Mouse (Mus musculus) olfactory bulb, adult 2 months (tissue): ENCODE results near the gene Hivep1. TPM values are rescaled to one million over a fixed set of nuclear protein-coding genes. Genes with fewer than 3 reads are reported as not detected.
A peak's percentile ranks its signal among the peaks of the same experiment; 100 is the strongest.

ENCODE experiments used
- H3K27ac ChIP-seq: fragments of 200-500 bp; 2 replicates; pipeline ENCODE4 v1.5.1; 2012; ENCODE audit warnings: low read depth, low read length; ENCODE audit not compliant: insufficient read depth
- H3K4me1 ChIP-seq: fragments of 200-500 bp; 2 replicates; pipeline ENCODE4 v1.6.1; 2012; ENCODE audit warnings: low read length; ENCODE audit not compliant: control insufficient read depth, insufficient read depth
- H3K4me3 ChIP-seq: fragments of 200-500 bp; 2 replicates; pipeline ENCODE4 v1.5.1; 2012; ENCODE audit warnings: mild to moderate bottlenecking, low read depth, low read length, moderate library complexity; ENCODE audit not compliant: insufficient read depth
- CTCF ChIP-seq: fragments of 200-500 bp; IDR thresholded peaks from 2 replicates; pipeline ENCODE4 v1.5.1; 2012; ENCODE audit warnings: low read depth, mild to moderate bottlenecking, low read length, moderate library complexity; ENCODE audit not compliant: insufficient read depth
- POLR2A ChIP-seq: fragments of 200-500 bp; IDR thresholded peaks from 2 replicates; pipeline ENCODE4 v1.6.1; 2012; ENCODE audit warnings: mild to moderate bottlenecking, low read depth, low read length, moderate library complexity; ENCODE audit not compliant: insufficient read depth
- WGBS: fragments of 180-500 bp; shearing (Covaris S2); methylation state at CpG from one replicate; pipeline ENCODE4 v1.1.7; 2018; 5-methylcytosine and 5-hydroxymethylcytosine counted together
- polyA plus RNA-seq: library from polyadenylated mRNA; stranded (reverse); fragments of >200 nt; gene quantifications from 2 replicates; pipeline ENCODE4 v1.2.4, GENCODE M21; 2012; ENCODE audit warnings: low replicate concordance; ENCODE audit not compliant: missing spikeins, insufficient read depth, insufficient read length

Hivep1 gene
- not detected in 2 replicates for polyA plus RNA-seq

DNA sequence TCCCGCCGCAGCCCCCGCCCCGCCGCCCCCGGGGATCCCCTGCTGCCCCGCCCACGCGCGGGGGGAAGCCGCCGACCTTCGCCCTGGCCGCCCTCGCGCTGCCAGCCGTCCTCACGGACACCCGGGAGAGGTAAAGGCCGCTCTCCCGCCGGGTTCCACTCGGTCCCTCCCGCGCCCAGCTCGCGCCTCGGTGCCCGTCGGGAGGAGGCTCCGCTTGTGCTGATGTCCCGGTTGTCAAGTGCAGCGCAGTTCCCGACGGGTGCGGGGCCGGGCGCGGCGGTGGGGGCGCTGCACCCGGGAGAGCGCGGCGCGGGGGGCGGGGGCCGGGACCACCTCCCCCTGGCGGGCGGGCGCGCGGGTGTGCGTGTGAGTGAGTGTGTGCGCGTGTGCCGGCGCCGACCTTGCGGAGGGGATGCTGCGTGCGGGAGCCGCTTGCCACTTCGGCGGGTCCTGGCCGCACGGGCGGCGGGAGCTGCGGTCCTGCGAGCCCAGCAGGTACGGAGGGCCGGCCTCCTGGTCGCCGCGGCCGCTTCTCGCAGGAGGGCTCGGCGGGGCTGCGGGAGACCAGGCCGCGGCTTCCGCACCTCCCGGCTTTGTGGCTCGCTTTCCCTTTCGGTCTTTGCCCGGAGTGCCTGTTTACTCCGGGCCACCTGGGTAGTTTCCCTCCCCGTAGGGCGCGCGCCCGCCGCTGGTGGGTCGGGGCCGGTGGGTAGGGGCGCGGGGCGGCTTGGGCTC lies at the start of gene Hivep1:
Hivep1 (plus strand) TSS at position 61 of the 735 bp plus-strand sequence.
- under 1% methylated on average over 80 of the region's 100 CpGs for WGBS
- Histone ChIP-seq H3K4me3 (peak within 1 kb of the TSS; percentile 88), H3K4me1 (peaks cover 4% of the 10 kb centered on the region; the same call in 1 of the 2 replicates), H3K27ac (peak within 1 kb of the TSS; percentile 74)
- TF ChIP-seq CTCF (no peak), POLR2A (no peak)

DNA sequence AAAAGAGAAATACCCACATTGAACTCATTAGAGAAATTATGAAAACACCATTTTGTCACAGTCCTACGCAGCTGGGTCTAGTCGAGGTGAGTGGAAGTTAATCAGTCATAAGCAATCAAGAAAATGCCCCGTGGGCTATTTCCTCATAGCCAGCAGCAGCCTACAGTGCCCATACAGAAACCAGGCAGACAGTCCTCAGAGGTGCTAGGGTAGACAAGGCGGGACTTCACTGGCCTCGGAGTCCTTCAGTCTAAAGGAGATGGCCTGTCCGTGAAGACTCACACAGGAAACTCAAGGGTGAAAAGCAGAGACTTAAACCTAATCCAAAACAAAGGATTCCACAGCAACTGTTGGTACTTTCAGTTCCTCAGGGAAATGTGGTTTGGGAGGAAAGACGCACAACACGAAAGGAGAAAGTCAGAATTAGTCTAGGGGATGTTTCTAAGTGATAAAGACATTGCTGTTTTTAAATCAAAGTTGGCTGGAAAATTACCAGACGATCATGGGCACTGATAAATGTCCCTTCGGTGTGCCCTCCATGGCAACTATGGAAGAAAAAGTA lies 36.3 kb upstream of the Hivep1 start:
- no peak overlapping the region for H3K4me3 ChIP-seq
- no peak for TF ChIP-seq POLR2A
- no peak for TF ChIP-seq CTCF
- no peak overlapping the region for H3K27ac ChIP-seq
- 66% methylated on average over 10 of the region's 10 CpGs for WGBS
- no peaks in the 10 kb centered on the region for H3K4me1 ChIP-seq

DNA sequence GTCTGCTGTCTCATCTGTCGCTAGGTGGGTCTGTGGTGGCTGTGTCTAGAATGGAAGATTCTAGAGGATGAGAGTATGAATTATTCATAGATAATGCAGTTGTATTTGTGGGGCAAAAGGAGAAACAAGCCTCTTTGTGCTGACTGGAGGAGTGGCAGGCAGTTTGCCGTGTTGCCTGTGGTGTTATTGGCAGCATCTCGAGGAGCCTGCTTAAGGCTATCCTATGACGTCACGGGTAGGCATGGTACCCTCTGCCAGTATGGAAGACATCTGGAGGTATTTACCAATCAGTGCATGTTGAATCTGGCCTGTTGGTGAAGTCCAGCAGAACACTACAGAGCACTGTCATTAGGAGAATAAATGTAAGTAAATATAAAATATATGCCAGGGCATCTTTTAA lies 35.6 kb upstream of the Hivep1 start:
- Histone ChIP-seq H3K4me1 (no peaks in the 10 kb centered on the region), H3K4me3 (no peak overlapping the region), H3K27ac (no peak overlapping the region)
- TF ChIP-seq POLR2A (no peak), CTCF (no peak)
- 56% methylated on average over 5 of the region's 5 CpGs for whole genome bisulfite sequencing

DNA sequence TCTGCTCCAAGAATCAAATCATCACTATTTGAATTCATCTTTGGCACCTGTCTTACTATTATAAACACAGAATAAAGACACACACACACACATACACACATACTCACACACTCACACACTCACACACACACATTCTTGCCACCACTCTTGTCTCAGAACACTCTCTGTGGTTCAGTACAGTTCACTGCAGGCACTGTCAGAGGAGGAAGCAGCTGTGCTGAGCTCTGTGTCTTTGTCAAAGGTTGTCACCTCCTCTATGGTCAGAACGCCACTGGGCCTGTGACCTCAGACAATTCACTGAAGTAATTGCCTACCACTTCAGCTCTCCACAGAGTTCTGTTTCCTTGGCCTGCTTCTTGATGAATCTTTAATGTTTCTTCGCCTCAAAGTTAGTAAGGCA lies 33.5 kb upstream of the Hivep1 start:
- H3K4me1 ChIP-seq, result no peaks in the 10 kb centered on the region
- H3K27ac ChIP-seq, result no peak overlapping the region
- 77% methylated on average over 2 of the region's 2 CpGs for WGBS
- H3K4me3 ChIP-seq, result no peak overlapping the region
- no peak for TF ChIP-seq POLR2A
- TF ChIP-seq CTCF, result no peak

DNA sequence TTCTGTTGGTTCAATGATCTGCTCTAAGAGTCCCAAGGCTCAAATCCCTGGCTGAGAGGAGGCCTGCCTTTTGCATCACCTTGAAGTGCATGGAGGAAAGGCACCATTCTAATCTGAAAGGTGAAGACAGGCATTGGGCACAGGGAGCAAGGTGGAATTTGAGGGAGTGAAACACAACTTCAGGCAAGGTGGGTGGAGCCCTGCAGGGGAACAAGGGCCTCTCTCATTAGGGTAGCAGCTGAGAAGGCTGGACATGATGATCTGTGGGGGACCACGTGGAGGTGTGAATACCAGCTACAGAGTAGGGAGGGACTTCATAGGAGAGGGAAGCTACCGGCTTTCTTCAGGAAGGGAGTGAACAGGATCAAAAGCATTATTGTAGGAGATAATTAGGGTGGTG lies 10.6 kb upstream of the Hivep1 start:
- TF ChIP-seq POLR2A, result no peak
- TF ChIP-seq CTCF, result no peak
- Histone ChIP-seq H3K4me3 (no peak overlapping the region), H3K27ac (no peak overlapping the region), H3K4me1 (no peaks in the 10 kb centered on the region)
- WGBS, result 41% methylated on average over 2 of the region's 2 CpGs

DNA sequence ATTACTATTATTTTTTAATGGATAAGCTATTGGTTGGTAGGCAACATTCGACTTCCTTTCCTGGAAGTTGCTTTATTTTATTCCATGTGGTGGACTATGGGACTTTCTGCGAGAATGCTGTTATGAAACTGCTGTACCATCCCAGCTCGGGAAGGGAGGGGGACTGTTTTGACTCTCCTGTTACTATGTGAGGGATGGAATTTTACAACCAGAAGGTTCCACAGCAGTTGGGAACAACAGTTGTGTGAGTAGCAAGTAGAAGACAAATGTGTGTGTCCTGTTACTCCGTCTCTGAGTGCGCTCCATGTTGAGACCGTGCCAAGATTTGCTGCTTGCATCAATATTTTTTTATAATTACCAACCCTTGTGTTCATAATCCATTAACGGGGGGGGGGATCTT lies 8.4 kb upstream of the Hivep1 start:
- 88% methylated on average over 7 of the region's 7 CpGs for WGBS
- no peaks in the 10 kb centered on the region for H3K4me1 ChIP-seq
- TF ChIP-seq POLR2A (no peak), CTCF (no peak)
- no peak overlapping the region for H3K4me3 ChIP-seq
- H3K27ac ChIP-seq, result no peak overlapping the region

DNA sequence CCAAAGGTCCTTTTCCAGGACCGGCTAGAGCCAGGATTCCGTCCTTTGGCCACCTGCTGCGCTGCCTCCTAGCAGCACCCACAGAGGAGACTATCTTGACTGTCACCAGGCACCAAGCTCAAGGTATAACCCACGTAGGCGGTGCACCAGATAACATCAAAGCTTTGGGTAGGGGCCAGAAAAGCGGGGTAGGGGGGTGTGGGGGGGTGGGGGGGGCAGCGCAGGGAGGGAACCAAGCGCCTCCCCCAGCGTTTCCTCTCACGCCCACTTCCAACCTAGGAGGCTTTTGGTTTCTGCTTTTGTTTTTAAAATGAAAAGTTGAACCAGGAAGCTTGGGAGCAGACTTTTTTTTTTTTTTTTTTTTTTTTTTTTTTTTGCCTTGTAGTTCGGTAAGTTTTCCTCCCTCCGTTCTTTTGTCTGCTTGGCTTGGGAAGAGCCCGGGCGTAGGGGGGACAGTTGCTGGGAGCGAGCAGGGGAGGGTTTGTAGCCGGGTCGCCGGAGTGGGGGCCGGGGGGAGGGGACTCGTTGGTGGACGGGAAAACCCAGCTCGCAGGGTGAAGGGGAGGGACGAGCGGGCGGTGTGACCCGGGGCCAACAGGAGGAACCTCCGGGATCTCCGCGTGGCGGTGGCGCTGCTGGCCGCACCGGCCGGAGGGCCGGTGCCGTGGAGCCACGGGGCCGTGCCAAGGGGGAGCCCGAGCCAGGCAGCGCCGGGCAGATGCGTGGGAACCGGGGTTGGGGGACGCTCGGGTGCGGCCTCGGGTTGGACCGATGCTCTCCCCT lies 2.6 kb upstream of the Hivep1 start:
- H3K4me3 ChIP-seq, result peak overlapping the region; percentile 72
- WGBS, result 1% methylated on average over 48 of the region's 48 CpGs
- H3K27ac ChIP-seq, result peak overlapping the region; percentile 33; the same call in 1 of the 2 replicates
- TF ChIP-seq POLR2A (no peak), CTCF (no peak)
- peaks cover 2% of the 10 kb centered on the region; the same call in 1 of the 2 replicates for H3K4me1 ChIP-seq

DNA sequence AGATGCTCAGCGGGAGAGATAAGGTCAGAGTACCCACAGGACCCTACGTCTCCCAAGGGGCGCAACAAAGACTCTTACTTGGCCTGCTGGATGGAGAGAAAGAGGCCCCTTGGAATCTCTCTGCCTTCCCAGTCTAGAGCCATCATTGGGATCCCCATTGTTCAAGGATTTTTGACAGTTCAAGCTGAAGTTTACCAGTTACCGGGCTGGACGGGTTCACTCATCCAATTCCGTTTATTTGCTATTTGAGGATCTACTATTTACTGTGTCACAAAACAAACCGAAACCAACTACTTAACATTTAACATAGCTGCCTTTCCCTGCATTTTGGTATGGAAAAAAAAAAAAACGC lies 2.1 kb upstream of the Hivep1 start:
- Histone ChIP-seq H3K4me3 (peak overlapping the region; percentile 72), H3K4me1 (peaks cover 3% of the 10 kb centered on the region; the same call in 1 of the 2 replicates), H3K27ac (peak overlapping the region; percentile 33; the same call in 1 of the 2 replicates)
- TF ChIP-seq CTCF, result no peak
- TF ChIP-seq POLR2A, result no peak
- WGBS, result 2% methylated on average over 8 of the region's 8 CpGs

DNA sequence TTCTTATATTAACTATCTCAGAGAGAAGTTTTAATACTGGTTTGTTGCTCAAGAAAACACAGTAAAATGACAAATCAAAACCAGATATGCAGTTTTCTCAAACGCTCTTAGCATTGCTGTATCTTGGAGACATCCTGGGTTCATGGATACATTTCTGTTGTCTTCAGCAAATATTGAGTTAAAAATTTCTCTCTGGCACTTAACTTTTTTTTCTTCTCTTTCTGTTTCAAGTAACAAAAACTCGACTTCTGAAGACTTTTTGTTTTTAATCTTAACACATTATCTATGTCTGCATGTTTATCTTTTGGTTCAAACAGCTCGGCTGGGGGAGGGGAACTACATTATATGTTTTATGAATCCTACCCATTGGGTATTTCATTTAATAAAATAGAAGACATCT lies 1.7 kb upstream of the Hivep1 start:
- peaks cover 4% of the 10 kb centered on the region; the same call in 1 of the 2 replicates for H3K4me1 ChIP-seq
- H3K27ac ChIP-seq, result no peak overlapping the region
- WGBS, result 15% methylated on average over 3 of the region's 3 CpGs
- no peak overlapping the region for H3K4me3 ChIP-seq
- TF ChIP-seq POLR2A (no peak), CTCF (no peak)
